Mouse (Mus musculus): ENCODE data around the gene Wdr48.

DNA sequence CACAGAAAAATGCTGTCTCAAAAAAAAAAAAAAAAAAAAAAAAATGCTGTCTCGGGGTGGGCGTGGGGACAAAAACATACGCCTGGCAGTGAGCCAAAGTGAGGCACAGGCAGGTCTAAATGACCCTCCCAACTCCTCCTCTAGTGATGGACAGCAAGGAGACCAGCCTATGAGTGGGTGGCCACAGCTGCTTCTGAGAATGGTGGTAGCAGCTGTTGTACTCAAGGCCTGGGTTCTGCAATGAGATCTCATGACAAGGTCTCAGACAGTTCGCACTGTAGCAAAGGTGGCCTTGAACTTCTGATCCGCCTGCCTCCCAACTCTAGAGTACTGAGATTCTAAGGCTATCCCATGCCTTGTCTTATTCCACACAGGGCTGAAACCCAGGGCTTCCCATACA is 46.7 kb downstream of the Wdr48 start:
- no peak for TF ChIP-seq POLR2A (IDR thresholded peaks at IDR 0.05; ENCODE audit: borderline replicate concordance, low read depth, low read length)
- TF ChIP-seq CTCF (IDR thresholded peaks at IDR 0.05; ENCODE audit: low read depth, low read length): no peak
